Comparison of ENCODE assay signal across 28 mouse cellular contexts in genomic region chr13:64479960-64480359, GRCm38 (mm10). TPM values are rescaled to one million over a fixed set of nuclear protein-coding genes. Genes with fewer than 3 reads are reported as not detected.
A peak's percentile ranks its signal among the peaks of the same experiment; 100 is the strongest.
DNase-seq lines count a peak whose midpoint lies in the region; ATAC-seq and TF ChIP-seq lines count a peak whose summit lies in the region.
"Had no signal": no experiment of that assay in that cellular context is flagged by ENCODE, and none has a peak within 500 bp of the region (broad histone marks: within the 10 kb centered on the region; RNA-seq: fewer than 3 reads in every experiment).

No protein-coding gene starts in this region.

- no peak overlapping the region for H3K9ac ChIP-seq in kidney, embryonic 15.5 days
- H3K9ac ChIP-seq in kidney, embryonic 16.5 days (replicated peaks; ENCODE audit: low read length): no peak overlapping the region
- no peak overlapping the region for H3K9ac ChIP-seq in kidney, postnatal 0 days (ENCODE audit: low read depth, low read length)

- H3K4me2 ChIP-seq in kidney, embryonic 15.5 days: no peak overlapping the region
- H3K4me2 ChIP-seq in kidney, embryonic 16.5 days (replicated peaks; ENCODE audit: low read depth, low read length): no peak overlapping the region
- H3K4me2 ChIP-seq in kidney, postnatal 0 days (ENCODE audit: low read length): no peak overlapping the region

- intact Hi-C loops in heart, postnatal 25 days (cut with DNase I): no loop called here

- TF ChIP-seq POLR2A in kidney, adult 2 months (IDR thresholded peaks at IDR 0.05; ENCODE audit: low read depth, low read length): no peak

- no peaks in the 10 kb centered on the region for H3K9me3 ChIP-seq in kidney, embryonic 15.5 days (replicated peaks)
- no peaks in the 10 kb centered on the region for H3K9me3 ChIP-seq in kidney, embryonic 16.5 days (ENCODE audit: low read length)
- no peaks in the 10 kb centered on the region for H3K9me3 ChIP-seq in kidney, postnatal 0 days (replicated peaks; ENCODE audit: low read length)
- H3K9me3 ChIP-seq: G1E had no signal

- H3K27ac ChIP-seq in kidney, embryonic 15.5 days: no peak overlapping the region
- no peak overlapping the region; the same call in 1 of the 2 replicates for H3K27ac ChIP-seq in kidney, embryonic 16.5 days (ENCODE audit: low read length)
- H3K27ac ChIP-seq in kidney, postnatal 0 days: no peak overlapping the region
- no peak overlapping the region for H3K27ac ChIP-seq in kidney, adult 2 months (ENCODE audit: insufficient read depth, low read depth, low read length)

- H3K36me3 ChIP-seq in kidney, embryonic 15.5 days: no peaks in the 10 kb centered on the region
- no peaks in the 10 kb centered on the region for H3K36me3 ChIP-seq in kidney, embryonic 16.5 days (ENCODE audit: insufficient read depth, low read length)
- no peaks in the 10 kb centered on the region for H3K36me3 ChIP-seq in kidney, postnatal 0 days (ENCODE audit: insufficient read depth, low read length)
- H3K36me3 ChIP-seq in kidney, adult 2 months (ENCODE audit: control insufficient read depth, insufficient read depth, low read length): no peaks in the 10 kb centered on the region
- H3K36me3 ChIP-seq: G1E had no signal

- no peak for TF ChIP-seq CTCF in kidney, postnatal 0 days (IDR thresholded peaks at IDR 0.05; ENCODE audit: low read depth)
- no peak for TF ChIP-seq CTCF in kidney, adult 2 months (conservative IDR thresholded peaks at IDR 0.05; ENCODE audit: insufficient read depth, insufficient read length, low read depth, low read length)

- peak; percentile 58; the same call in 1 of the 2 replicates for ATAC-seq in kidney, embryonic 15.5 days (replicated peaks; ENCODE audit: low FRiP score)
- peak; percentile 65; the same call in 1 of the 2 replicates for ATAC-seq in kidney, embryonic 16.5 days (ENCODE audit: low FRiP score, low TSS enrichment)
- ATAC-seq in kidney, postnatal 0 days (replicated peaks; ENCODE audit: low FRiP score, low read depth): 0 out of 2 replicates have a peak, but pooled peaks have one; percentile 61
- ATAC-seq: activated CD4-positive, CD25-positive, alpha-beta regulatory T cell, adult 4 months; CD4-positive, CD25-positive, alpha-beta regulatory T cell, adult 4 months; Patski had no signal

- WGBS in kidney, embryonic 15.5 days: 63% methylated on average over 3 of the region's 3 CpGs
- 43% methylated on average over 3 of the region's 3 CpGs for WGBS in kidney, embryonic 16.5 days
- 38% methylated on average over 3 of the region's 3 CpGs for WGBS in kidney, postnatal 0 days
- 45% methylated on average over 3 of the region's 3 CpGs for WGBS in kidney, adult 2 months

- H3K4me3 ChIP-seq in kidney, embryonic 15.5 days (replicated peaks): no peak overlapping the region
- no peak overlapping the region for H3K4me3 ChIP-seq in kidney, embryonic 16.5 days (ENCODE audit: low read length)
- H3K4me3 ChIP-seq in kidney, postnatal 0 days (replicated peaks; ENCODE audit: low read depth, low read length): no peak overlapping the region
- no peak overlapping the region for H3K4me3 ChIP-seq in kidney, adult 2 months (ENCODE audit: insufficient read depth, low read depth, low read length)

- no peaks in the 10 kb centered on the region for H3K4me1 ChIP-seq in kidney, embryonic 15.5 days
- no peaks in the 10 kb centered on the region for H3K4me1 ChIP-seq in kidney, embryonic 16.5 days (ENCODE audit: insufficient read depth, low read length)
- no peaks in the 10 kb centered on the region for H3K4me1 ChIP-seq in kidney, postnatal 0 days (replicated peaks; ENCODE audit: insufficient read depth, low read length)
- no peaks in the 10 kb centered on the region for H3K4me1 ChIP-seq in kidney, adult 2 months (ENCODE audit: control insufficient read depth, insufficient read depth, low read length)

- no peaks in the 10 kb centered on the region for H3K27me3 ChIP-seq in kidney, embryonic 15.5 days
- H3K27me3 ChIP-seq in kidney, embryonic 16.5 days (ENCODE audit: insufficient read depth, low read length): no peaks in the 10 kb centered on the region
- H3K27me3 ChIP-seq in kidney, postnatal 0 days (ENCODE audit: insufficient read depth, low read length): no peaks in the 10 kb centered on the region
- H3K27me3 ChIP-seq in kidney, adult 2 months (replicated peaks; ENCODE audit: control insufficient read depth, insufficient read depth, low read length): no peaks in the 10 kb centered on the region
- H3K27me3 ChIP-seq: CH12.LX had no signal

- peak; percentile 15 for DNase-seq in heart, adult 11 months
- no peak for DNase-seq in heart, postnatal 25 days (ENCODE audit: low spot score)
- DNase-seq in kidney, postnatal 10 days: no peak
- DNase-seq in kidney, adult 9 months: no peak
- DNase-seq in kidney, postnatal 0 days (ENCODE audit: low spot score): no peak
- no peak for DNase-seq in kidney, adult 2 months
- DNase-seq: adrenal gland, adult 2 months; adrenal gland, adult 8-10 months; adrenal gland, postnatal 10 days; adrenal gland, postnatal 14 days; adrenal gland, postnatal 25 days; adrenal gland, postnatal 36 days; B cell, adult 2 months; cerebellum, adult 11 months; cerebellum, adult 11-12 months had no signal

RNA-seq across cellular contexts. Expression of gene Fam240b, which starts 17.6 kb away (rescaled TPM):
- total RNA-seq in heart, postnatal 25 days (2021): not detected
- polyA plus RNA-seq in kidney, embryonic 15.5 days (2015; fragmentation: Nextera tagmentation; extraction: Ambion mirVana): not detected in 2 replicates
- polyA plus RNA-seq in kidney, embryonic 16.5 days (2015; fragmentation: Nextera tagmentation; extraction: Ambion mirVana): 0.14 TPM in 1 of 2 replicates, not detected in the other
- 0.13 and 0.28 TPM in 2 replicates for polyA plus RNA-seq in kidney, postnatal 0 days (2015; fragmentation: Nextera tagmentation; extraction: Ambion mirVana)
- polyA plus RNA-seq in kidney, adult 2 months (2012; rRNA removed): not detected in 2 replicates
- total RNA-seq: adrenal gland, adult 18-20 months; adrenal gland, adult 2 months; adrenal gland, adult 8-10 months; adrenal gland, postnatal 10 days; adrenal gland, postnatal 14 days; adrenal gland, postnatal 25 days; adrenal gland, postnatal 36 days; adrenal gland, postnatal 4 days; CH12.LX; ES-E14; G1E; MEL had no signal
- polyA plus RNA-seq: activated CD4-positive, CD25-positive, alpha-beta regulatory T cell, adult 4 months; adrenal gland, adult 2 months; brain, embryonic 14.5 days; C2C12; CD4-positive, CD25-positive, alpha-beta regulatory T cell, adult 4 months; G1E; Patski had no signal

RNA-seq across cellular contexts. Expression of gene Cdk20, which starts 47.8 kb away (rescaled TPM):
- total RNA-seq in heart, postnatal 25 days (2021): 1 to 10 TPM; 2.7 to 4.4 TPM
- 10.4 and 12.8 TPM in 2 replicates for polyA plus RNA-seq in kidney, embryonic 15.5 days (2015; fragmentation: Nextera tagmentation; extraction: Ambion mirVana)
- 12.8 and 14.5 TPM in 2 replicates for polyA plus RNA-seq in kidney, embryonic 16.5 days (2015; fragmentation: Nextera tagmentation; extraction: Ambion mirVana)
- 6.6 and 8.1 TPM in 2 replicates for polyA plus RNA-seq in kidney, postnatal 0 days (2015; fragmentation: Nextera tagmentation; extraction: Ambion mirVana)
- polyA plus RNA-seq in kidney, adult 2 months (2012; rRNA removed): 10.4 and 12.7 TPM in 2 replicates
